Mouse (Mus musculus) spleen, adult 18-20 months (tissue): ENCODE data around the gene Tead1.

Experiments used
- DNase-seq, 2 experiments: peaks; one replicate each; pipeline ENCODE4 v3.0.0; 2022; ENCODE audit warnings: mixed read lengths in 2 of 2

Gene Tead1

DNA sequence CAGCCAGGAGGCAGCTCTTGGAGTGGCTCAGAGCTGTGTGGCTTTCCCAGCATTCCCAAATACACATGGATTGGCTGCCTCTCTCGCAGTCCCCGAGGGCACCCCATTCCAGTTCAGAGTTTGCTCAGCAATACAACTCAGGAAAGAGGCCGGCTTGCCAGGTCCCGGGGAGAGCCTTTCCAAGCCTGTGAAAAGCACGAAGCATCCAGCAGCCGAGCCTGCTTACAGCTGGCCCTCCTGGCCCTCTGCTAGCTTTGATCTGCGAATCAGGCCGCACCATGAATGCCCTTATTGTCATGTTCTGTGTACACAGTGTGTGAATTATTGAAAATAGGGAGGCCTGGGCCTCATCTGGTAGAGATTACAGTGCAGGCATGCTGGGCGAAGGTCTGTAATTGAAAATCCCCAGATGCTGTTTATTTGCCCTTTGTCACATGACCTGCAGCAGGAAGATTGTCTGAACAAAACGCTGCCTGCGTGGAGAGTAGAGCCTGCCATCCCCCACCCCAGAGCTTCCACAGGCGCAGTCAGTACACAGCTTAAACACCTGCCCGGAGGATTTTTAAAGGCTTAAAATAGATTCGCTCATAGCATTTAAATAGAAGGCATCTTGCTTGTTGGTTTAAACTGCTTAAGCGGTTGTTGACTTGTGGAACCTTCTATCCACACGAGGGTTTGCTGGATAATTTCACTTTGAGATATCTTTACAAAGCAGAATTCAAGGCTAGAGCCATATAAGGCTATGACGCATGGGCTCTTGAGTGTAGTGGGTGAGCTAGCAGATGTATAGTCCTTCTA is 147.2 kb downstream of the Tead1 start:
- DNase-seq = no peak

DNA sequence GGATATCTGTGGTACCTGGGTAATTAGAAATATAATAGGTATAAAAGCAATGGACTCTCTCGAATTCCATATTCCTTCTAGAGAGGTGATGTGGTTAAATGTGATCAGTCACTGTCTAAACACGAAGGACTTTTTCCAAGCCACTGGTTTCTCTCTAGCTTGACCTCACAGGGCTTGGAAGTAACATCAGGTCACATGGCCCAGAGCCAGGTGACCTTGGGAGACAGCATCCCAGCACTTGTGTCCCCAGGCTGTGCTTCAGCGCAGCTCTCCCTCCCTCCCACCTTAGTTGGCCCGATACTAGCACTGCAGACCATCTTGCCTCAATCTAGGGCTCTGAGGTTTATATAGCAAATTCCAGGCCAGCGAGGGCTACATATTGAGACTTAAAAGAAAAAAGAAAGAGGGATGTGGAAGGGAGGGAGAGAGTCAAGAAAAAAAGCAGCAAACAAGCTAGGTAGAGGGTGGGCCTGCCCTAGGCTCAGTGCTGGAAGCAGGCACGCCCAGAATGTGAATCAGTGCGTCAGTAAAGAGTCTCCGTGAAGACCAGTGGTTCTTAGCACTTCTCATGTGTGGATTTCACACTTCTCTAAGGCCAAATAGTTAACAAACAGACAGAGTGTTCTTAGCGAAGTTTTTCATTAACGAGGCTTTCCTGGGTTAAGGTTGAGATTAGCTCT is 149.0 kb downstream of the Tead1 start:
- DNase-seq = no peak

DNA sequence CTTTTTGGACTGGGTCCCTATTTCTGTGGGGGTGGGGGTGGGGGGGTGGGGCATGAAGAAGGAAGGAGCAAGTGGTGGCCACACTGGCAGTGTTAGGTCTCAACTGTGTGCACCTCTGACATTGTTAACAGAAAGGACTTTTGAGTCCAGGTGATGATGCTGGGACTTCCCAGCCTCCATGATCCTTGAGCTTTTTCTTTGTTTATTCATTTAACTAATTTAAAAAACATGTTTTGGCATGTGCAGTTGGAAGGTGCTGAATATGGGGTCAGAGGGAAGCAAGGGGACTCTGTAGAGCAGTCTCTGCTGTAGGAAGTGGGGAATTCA is 149.5 kb downstream of the Tead1 start:
- no peak for DNase-seq

DNA sequence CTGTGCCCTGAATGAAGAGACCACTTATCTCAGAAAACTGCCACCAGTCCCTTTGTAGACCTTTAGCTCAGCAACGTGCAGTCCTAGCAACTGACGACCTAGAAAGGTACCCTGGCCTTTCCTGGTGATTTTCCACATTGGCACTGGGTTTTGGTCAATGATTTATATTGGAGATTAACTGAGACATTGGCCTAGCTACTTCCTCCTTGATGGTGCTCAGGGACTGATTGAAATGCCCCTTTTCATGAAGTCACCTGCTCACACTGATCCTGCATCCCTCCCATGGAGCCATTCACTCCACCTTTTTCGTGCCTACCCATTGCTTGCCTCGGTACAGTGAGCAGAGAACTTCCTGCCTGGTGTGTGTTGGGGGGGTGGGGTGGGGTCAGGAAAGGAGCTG is 151.8 kb downstream of the Tead1 start:
- no peak for DNase-seq

DNA sequence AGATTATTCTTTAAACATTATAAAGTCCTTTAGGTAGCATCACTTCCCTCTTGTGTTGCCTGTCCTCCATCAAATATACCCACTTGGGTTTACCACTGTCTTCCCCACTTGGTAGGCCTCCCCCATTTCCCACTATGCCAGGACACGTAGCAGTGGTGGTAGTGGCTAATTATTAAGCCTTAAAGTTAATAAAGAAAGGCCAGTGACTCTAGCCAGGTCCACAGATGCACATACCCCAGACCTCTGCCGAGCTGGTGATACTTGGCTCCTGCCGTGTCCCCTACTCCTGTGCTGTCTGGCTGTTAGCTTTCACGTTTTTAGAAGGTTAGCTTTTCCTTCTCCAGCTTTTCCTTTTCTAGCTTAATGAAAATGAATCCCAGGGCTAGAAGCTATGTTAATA is 152.3 kb downstream of the Tead1 start:
- no peak for DNase-seq

GRCm38 (mm10) chr7:112833132-112833531 is 154.0 kb downstream of the Tead1 start:
- no peak for DNase-seq

- no peak for DNase-seq
Measured at GRCm38 (mm10) chr7:112836076-112836475, 157.0 kb downstream of the Tead1 start.

DNA sequence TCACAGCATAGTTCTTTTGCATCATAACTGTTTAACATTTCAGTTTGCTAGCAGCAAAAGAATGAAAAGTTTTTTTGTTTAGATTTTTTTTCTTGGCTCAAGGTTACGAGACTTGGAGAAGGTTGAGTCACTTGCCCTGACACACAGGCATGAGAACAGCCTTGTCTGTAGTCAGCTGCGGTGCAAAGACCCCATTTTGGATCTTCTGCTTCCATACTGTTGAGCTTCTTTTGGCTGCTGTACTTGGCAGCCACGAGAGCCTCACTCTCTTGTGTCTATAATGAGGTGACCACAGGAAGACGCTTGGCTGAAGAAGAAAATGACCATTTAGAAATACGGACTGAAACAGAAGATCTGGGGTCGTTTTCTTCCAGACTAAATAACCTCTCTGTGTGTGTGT is 159.0 kb downstream of the Tead1 start:
- no peak for DNase-seq

DNA sequence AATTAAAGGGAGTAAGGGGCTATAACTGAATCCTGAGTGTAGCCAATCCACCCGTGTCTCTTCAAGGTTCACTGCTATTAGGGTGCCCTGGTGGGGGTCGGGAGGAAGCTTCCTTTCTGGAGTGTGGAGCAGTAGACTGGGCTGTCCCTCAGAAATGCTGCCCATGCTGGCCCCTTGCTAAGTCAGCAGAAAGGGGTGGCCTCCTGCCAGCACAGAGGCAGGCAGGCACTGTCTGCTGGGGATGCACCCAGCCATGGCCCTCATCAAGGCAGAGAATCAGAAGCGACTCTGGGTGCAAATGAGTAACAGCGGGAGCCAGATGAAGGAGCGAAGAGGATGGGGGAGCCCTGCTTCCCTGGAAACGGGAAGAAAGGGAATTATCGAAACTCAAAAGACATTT is 161.2 kb downstream of the Tead1 start:
- no peak for DNase-seq

- no peak for DNase-seq
Measured at GRCm38 (mm10) chr7:112840890-112841289, 161.8 kb downstream of the Tead1 start.

- no peak for DNase-seq
Measured at GRCm38 (mm10) chr7:112841484-112841883, 162.4 kb downstream of the Tead1 start.

GRCm38 (mm10) chr7:112841886-112842285 is 162.8 kb downstream of the Tead1 start:
- DNase-seq = no peak

GRCm38 (mm10) chr7:112851281-112851744 is 172.2 kb downstream of the Tead1 start:
- DNase-seq = no peak

- no peak for DNase-seq
Measured at GRCm38 (mm10) chr7:112852149-112852839, 173.2 kb downstream of the Tead1 start.

DNA sequence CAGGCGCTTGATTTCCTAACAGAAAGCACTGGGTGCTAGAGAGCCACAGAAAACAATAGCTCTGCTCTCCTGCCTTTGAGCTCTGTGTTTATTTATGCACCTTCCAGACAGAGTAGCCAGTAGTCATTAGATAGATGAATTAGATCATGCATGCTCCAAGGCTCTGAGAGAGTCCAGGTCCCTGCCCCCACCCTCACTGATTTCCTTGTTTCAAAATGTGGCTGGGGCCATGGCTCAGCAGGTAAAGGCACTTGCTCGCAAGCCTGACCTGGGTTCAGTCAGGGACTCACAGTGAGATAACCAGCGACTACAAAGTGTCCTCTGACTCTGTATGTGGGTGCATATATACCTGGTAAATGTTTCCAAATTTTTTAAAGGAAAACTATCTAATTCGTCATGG is 174.7 kb downstream of the Tead1 start:
- DNase-seq = no peak

DNA sequence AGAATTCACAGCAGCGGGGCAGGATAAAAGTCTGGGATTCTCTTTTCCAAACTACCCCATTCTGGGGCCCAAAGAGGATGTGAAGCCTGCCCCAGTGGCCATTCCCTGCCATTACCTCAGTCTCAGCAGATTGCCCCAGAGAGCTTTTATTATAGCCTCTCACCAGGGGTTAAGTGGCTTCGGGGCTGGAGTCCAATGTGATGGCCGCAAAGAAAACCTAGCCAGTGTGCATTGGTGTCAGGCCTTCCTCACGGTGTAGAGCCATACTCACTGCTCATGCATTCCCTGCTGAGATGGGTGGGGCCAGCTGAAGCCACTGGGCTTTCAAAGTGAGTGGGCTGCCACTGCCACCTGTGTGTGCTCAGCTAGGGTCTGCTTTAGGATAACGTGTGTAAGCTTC is 175.4 kb downstream of the Tead1 start:
- DNase-seq = no peak

DNA sequence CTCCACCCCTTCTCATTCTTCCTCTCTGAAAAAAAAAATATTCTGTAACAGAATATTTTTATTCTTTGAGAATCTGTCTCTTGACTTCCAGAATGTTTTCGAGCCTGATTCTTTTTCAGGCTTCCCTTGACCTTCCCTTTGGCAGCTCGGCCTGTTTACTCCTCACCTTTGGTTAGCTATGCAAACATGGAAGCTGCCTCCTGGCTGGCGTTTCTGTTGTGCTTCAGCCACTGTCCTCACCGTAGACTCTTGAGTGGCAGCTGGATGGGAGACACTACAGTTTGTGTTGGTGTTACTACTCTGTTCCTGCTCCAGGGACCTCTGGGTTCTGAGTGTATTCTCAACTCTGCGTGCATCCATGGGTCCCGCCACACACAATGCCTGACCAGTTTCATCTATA is 176.3 kb downstream of the Tead1 start:
- DNase-seq = no peak

- no peak for DNase-seq
Measured at GRCm38 (mm10) chr7:112856121-112856571, 177.0 kb downstream of the Tead1 start.

DNA sequence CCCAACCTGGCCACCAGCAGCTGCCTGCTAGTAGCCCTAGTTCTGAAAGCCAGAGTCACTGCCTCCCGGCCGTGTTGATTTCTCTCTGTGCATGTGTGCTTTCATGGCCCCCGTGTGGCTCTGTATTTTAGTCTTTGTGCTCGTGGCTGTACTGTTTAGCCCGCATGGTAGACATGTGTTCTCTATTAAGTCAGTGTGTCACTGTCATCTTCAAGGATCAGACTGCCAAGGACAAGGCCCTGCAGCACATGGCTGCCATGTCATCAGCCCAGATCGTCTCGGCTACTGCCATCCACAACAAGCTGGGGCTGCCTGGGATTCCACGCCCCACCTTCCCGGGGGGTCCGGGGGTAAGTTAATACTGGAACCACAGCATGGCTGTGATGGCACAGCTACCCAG is 177.5 kb downstream of the Tead1 start:
- DNase-seq = no peak

GRCm38 (mm10) chr7:112859887-112860286 is 180.8 kb downstream of the Tead1 start:
- no peak for DNase-seq

DNA sequence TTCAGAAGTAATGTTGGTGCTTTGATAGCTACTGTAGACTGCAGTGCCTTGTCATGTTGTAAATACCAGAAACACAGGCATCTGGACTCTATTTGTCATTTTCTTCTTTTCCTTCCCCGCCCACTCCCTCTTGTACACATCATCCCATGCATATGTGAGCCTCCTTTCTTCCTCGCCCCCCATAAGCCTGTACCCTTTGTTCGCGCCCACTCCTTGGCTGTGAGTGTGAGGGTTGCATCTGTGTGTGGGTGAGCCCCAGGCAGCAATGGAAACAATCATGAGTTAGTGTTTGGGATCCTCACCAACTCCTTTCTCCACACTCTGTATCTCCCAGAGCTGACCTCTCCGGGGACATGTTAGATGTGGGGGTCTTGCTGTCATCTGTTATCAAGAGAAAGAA is 183.0 kb downstream of the Tead1 start:
- DNase-seq = no peak

DNA sequence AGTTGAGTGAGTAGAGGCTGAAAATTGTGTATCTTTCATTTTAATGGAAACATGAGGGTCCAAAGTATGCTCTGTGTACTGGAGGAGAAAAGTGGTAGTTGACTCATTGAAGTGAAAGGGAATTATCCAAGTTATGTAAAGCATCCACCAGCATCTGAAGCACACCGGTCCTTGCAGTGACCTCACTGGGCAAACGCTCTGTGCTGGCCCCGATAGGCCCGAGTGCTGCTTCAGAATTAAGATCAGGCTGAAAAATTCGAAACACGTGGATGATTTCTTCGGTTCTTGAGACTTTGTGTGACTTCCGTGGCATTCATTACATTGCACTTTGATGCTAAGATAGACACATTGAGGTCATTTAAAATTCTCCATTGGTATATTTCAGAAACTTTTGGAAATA is 185.1 kb downstream of the Tead1 start:
- DNase-seq = no peak

- DNase-seq = peak in 1 of 2 experiments; percentile 34
Measured at GRCm38 (mm10) chr7:112865739-112866138, 186.6 kb downstream of the Tead1 start.
